Mouse (Mus musculus) CD4-positive, CD25-positive, alpha-beta regulatory T cell, adult 4 months (primary cell): ENCODE results near the gene Hspb2. TPM values are rescaled to one million over a fixed set of nuclear protein-coding genes. Genes with fewer than 3 reads are reported as not detected.
A peak's percentile ranks its signal among the peaks of the same experiment; 100 is the strongest.

Source experiments
- ATAC-seq: one replicate; pipeline ENCODE4 v1.8.0; 2017
- polyA plus RNA-seq, 2 experiments: library from polyadenylated mRNA; unstranded; fragments of 100-300 nt; shearing (Covaris generic); gene quantifications; one replicate each; pipeline ENCODE4 v1.2.1; 2017

Hspb2 gene
- polyA plus RNA-seq, result not detected

DNA sequence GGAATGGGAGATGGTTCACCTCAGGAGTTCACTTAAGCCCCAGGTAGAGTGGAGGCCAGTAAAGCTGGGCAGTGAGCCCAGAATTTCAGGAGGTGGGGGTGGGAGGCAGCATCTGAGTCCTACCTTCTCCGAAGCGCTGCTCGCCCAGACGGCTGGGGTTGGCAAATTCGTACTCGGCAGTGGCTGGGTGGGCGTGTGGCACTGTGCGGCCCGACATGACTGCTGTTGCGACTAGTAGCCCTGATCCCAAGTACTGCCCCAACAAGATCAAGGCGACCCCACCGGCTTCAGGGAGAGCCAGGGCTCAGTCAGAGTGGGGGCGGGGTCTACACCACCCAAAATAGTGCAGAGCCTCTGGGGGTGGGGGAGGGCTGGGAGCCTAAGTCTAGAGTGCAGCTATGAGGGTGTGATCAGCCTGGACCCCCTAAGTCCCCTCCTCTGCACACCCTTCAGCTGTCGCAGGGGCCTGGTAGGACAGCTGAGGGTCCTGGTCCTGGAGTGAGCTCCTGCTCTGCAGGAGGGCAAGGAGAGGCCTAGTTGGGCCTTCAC lies at the start of gene Hspb2:
Gene Hspb2, minus strand, starts transcription at position 301 of the 549 bp plus-strand sequence.
- no peak for ATAC-seq

- ATAC-seq, result peak; percentile 76
These were observed 48.8 kb upstream of the Hspb2 start for GRCm38 (mm10) chr9:50800985-50801384.

DNA sequence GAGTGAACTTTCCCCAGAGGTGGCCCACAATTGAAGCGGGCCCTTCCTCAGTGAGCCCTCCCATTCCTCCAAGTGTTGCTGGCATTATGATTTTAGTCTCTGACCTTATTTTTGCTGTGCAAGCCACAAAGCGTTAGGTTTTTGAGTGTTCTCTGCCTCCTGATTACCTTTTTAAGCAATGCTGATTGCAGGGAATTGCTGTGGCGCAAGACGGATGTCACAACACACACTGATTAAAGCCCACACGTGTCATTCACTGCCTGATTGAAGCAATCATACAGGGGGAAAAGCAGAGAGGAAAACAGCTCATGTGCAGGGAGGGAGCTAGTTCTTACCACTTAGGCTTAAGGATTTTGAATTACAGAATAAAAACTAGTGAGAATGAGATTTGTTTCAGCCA lies 46.2 kb upstream of the Hspb2 start:
- ATAC-seq, result no peak

- no peak for ATAC-seq
These were observed 45.5 kb upstream of the Hspb2 start for GRCm38 (mm10) chr9:50797641-50798040.

- no peak for ATAC-seq
These were observed 44.6 kb upstream of the Hspb2 start for GRCm38 (mm10) chr9:50796776-50797175.

DNA sequence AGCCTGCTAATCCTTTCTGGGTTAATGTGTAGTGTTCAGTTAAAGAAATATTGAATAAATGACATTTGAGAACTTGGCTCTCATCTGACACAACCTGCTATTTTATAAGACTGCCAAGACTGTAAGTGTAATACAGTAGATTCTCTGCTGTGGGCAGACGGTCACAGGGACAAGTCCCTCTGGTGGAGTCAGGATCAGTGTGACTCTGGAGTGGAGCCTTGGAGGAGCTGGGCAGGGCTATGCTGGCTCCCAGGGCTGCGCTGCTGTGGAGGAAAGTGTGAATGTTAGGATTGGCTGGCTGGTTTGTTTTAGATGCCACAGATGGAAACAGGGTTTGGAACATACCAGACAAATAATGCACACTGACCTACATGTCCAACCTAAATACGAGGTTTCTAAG lies 43.1 kb upstream of the Hspb2 start:
- ATAC-seq, result no peak

GRCm38 (mm10) chr9:50782155-50782554 lies 30.0 kb upstream of the Hspb2 start:
- peak; percentile 64 for ATAC-seq

DNA sequence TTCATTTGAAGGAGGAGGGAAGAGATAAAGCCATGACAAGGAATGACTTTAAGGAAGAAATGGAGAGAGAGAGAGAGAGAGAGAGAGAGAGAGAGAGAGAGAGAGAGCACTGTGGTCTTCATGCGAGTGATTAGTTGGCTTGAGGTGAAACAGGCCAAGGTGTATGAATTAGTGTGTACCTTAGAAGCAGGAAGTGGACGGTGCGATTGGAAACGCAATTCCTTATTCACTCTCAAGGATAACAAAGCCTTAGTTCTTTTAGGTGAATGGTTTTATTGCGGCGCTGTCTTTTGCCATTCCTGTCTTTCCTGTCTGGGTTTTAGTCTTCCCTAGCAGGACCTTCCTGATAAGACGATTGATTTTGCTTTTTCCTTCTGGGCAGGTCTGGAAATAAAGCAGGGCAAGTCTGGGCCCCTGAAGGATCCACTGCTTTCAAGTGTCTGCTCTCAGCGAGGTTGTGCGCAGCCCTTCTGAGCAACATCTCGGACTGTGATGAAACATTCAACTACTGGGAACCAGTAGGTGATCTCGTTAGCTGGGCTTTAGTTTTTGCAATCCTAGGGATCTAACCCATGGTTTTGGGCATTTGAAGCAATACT lies 24.1 kb upstream of the Hspb2 start:
- ATAC-seq, result no peak

DNA sequence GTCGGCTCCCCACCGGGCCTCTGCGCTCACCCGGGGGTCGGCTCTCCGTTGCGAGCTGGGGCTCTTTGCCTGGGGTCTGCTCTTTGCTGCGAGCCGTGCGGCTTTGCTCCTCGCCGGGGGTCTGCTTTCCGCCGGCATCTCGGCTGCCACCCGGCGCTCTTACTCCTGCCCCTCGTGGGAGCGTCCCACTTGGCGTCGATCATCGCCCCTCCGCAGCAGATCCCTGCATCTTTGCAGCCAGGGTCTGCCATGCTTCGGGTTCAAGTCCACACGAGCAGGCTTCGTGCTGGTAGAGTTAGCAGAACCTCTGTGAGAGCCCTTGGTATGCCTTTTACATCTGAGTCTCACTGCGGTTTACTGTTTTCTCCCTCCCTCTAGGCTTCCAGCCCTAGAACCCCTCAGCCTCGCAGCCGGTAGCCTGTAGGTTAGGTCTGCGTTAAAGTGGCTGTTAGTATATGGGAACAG lies 23.5 kb upstream of the Hspb2 start:
- peak; percentile 35 for ATAC-seq

DNA sequence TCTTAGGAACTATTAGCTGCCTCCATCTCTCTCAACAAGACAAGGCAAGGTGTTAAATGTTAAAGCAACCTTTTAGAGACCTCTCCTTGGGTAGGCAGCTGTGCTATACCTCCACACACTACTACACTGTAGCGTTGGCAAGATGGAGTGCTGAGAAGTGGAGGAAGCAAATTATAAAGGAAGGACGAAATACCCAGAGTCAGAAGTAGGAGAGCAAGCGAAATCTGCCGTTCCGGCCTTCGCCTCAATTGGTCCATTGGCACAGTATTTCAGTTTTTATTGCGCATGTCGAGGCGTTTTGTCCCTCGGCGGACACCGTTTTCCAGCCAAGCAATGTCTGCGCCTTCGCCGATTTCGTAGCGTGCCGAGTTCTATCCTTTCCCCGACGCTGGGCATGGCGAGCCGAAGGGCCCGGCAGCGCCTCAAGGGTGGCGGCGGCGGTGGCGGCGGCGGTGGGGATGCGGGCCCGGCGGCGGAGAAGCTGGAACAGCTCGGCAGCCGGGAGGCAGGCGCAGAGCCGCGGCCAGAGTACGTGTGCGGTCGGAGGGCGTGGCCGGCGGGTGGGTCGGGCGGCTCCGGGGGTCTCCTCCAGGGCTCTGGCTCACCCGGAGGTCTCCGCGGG lies 22.9 kb upstream of the Hspb2 start, which contains the start of the genes Alg9 and 1110032A03Rik:
Gene Alg9, plus strand, starts transcription at position 29 of the 622 bp plus-strand sequence.
Gene 1110032A03Rik, minus strand, starts transcription at position 530 of the 622 bp plus-strand sequence.
- ATAC-seq, result peak; percentile 82

DNA sequence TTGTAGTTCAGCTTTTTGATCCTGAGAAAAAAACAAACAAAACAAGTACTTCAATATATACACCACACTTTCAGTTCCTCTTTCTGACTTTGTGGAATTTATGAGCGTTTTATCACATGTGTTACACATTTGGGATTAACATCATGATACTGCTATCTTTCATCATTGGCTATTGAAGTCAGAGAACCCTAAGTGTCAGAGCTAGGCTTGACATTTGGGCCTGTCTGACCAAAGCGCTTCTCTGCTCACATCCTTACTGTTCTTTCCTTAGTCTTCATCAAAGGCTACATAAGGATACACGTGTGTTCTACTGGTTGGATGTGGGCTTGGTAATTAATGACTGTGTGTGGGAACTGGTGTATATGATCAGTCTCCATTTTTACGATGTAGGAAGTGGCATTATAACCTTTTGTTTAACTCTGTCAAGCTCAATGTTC lies 21.9 kb upstream of the Hspb2 start:
- ATAC-seq, result no peak

GRCm38 (mm10) chr9:50770011-50770410 lies 17.9 kb upstream of the Hspb2 start:
- no peak for ATAC-seq

DNA sequence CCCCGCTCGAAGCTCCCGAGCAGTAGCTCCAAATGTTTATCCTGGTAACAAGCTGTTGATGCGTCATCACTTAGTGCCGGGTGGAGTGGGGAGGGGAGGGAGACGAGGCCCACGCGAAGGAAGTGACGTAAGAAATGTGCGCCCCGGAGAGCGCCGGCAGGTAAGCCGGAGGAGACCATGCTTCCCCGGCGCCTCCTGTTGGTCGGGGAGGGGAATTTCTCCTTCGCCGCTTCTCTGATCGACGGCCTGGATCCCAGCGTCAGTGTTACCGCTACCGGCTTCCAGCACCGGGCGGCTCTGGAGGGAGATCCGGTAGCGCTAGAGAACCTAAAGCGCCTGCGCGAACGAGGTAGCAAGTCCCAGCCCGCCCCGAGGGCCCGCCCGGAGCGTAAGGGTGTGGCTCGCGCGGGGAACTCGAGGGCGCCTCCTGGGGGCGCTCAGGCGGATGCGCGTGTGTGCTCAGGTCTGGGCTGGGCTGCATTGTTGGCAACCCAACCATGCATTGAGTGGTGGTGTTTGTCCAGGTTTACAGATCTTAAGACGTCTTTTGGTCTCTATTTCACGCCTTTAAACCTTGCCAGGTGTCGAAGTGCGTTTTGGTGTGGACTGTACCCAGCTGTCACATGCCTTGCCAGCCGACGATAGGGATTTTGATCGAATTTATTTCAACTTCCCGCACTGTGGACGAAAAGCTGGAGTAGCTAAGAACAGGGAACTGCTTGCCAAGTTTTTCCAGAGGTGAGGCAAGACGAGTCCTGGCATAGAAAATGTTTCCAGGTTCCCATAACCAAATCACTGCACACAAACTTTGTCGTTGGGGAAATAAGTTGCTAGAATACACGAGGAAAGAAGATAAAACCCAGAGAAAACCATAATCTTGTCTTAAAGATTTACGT lies 16.2 kb upstream of the Hspb2 start, which contains the start of gene Fdxacb1:
Gene Fdxacb1, plus strand, starts transcription at position 130 of the 896 bp plus-strand sequence.
- peak; percentile 89 for ATAC-seq

GRCm38 (mm10) chr9:50767531-50768106 lies 15.5 kb upstream of the Hspb2 start:
- ATAC-seq, result peak; percentile 10

GRCm38 (mm10) chr9:50763331-50763730 lies 11.2 kb upstream of the Hspb2 start:
- no peak for ATAC-seq

DNA sequence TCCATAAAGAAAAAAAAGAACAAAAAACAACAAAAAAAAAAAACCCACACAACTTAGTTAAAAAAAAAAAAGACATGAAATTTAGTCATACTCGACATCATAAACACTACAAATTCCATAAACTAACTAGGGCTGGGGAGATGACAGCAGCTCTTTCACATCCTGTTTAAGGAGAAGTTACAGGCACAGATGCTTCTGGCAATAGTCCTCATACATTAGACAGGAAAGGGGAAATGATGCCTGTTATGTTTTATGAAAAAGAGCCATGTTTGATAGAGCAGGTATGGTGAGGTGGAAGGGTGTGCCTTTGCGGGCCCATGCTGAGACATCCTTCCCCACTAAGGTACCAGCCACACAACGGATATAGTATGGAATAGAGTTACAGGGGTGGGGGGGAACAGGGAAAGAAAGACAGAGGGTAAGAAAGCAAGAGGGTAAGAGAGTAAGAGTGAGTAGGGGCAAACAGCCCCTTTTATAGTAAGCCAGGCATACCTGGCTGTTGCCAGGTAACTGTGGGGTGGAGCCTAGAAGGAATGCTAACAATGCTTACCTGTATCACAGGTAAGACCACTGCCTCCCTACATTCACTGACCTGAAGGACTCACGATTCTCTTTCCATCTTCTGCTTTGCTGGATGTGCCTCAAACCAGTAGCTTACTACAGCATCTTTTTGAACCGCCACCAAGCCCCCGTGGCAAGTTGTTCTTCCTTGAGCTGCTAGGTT lies 9.5 kb upstream of the Hspb2 start:
- no peak for ATAC-seq

DNA sequence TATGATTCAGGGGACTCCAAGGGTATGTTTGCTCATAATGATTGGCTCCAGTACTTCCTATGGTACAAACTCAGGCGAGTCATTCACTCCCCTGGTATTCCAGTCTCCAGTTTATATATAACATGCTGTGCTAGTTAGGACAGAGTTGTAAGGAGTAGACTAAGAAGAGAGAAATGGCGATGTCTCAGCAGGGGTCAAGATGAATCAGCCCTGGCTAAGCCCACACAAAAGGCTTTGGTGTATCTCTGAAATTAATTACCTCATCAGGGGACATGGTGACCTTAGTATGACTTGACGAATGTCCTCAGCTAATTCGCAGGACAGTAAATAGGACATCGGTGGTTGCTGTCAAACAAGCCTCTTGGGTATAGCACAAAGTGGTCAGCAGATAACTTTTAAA lies 4.6 kb upstream of the Hspb2 start:
- no peak for ATAC-seq

GRCm38 (mm10) chr9:50753947-50754346 lies 1.8 kb upstream of the Hspb2 start:
- no peak for ATAC-seq

DNA sequence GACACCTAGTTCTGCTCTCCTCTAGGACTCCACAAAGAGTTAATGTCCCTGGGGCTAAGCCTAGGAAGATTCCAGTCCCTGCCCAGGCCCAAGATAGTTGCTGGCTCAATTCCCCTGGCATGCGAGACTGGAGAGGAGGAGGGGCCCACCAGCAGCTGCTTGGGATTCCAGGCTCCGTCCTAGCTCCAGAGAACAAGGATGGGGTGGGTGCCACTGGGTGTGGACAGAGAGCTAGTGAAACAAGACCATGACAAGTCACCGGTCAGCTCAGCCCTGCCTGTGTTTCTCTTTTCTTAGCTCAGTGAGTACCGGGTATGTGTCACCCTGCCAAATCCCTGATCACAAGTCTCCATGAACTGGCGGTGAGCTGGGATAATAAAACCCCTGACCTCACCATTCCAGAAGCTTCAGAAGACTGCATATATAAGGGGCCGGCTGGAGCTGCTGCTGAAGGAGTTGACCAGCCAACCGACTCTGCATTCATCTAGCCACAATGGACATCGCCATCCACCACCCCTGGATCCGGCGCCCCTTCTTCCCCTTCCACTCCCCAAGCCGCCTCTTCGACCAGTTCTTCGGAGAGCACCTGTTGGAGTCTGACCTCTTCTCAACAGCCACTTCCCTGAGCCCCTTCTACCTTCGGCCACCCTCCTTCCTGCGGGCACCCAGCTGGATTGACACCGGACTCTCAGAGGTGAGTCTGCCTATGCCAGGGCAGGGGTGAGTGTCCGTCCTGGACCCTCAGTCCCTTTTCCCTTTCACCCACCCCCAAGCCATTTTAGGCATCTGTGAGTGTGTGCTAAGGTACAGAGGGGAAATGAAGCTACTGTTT lies 846 bp upstream of the Hspb2 start:
- ATAC-seq, result no peak

DNA sequence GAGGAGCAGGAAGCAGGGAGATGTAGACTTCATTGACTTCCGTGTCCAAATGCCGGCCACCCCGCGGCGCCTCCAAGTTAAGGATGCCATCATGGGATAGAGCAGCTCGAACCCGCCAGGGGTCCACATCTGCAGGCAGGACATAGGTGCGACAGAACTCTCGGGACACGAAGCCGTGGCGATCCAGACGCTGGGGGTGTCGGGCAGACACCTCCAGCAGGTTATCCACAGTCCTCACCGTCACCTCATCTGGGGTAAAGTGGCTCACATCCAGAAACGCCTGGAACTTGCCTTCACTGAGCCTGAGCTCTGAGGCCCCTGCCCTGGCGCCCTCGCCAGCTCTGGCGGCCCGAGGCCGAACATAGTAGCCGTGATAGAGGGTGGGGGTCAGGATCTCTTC lies 831 bp downstream of the Hspb2 start, which contains the start of gene Cryab:
Gene Cryab, plus strand, starts transcription at position 3 of the 400 bp plus-strand sequence.
- no peak for ATAC-seq

DNA sequence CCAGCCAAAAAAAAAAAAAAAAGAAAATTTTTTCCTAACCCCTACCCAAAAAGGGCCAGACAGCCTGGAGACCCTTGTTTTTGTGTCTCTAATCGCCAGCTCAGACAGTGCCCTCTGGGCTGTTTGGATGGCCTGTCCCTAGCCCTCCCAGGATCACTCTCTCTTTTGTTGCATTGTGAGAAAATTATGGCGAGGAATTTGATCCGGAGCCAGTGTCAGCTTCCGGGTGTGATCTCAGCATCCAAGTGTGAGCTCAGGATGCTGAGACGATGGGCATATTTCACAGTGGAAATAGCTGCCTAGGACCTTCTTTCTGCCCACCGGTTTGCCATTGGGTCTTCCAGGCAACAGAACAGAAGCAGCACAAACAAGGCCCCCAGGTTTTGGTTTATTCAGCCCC lies 1.4 kb downstream of the Hspb2 start:
- ATAC-seq, result no peak
